Mouse (Mus musculus) liver, embryonic 11.5 days (tissue): ENCODE data around the gene Gm10447. TPM values are rescaled to one million over a fixed set of nuclear protein-coding genes. Genes with fewer than 3 reads are reported as not detected.

Experiments used
- ATAC-seq: fragments of 200-750 bp; cut with Nextera tagmentation; replicated peaks from 2 replicates; pipeline ENCODE4 v1.8.0; 2017; ENCODE audit warnings: moderate number of reproducible peaks, mild to moderate bottlenecking, moderate TSS enrichment, moderate library complexity; ENCODE audit not compliant: low FRiP score
- DNase-seq: peaks from one replicate; pipeline ENCODE4 v3.0.0-alpha.2; 2017; ENCODE audit warnings: low spot score
- H3K27ac ChIP-seq: fragments of 300-500 bp; sonication (generic); 2 replicates; pipeline ENCODE4 v1.5.1; 2014; ENCODE audit warnings: mild to moderate bottlenecking, low read depth, low read length, control low read depth
- H3K27me3 ChIP-seq: fragments of 300-500 bp; sonication (generic); replicated peaks from 2 replicates; pipeline ENCODE4 v1.6.1; 2014; ENCODE audit warnings: low read length, mixed read lengths; ENCODE audit not compliant: control insufficient read depth, insufficient read depth
- H3K36me3 ChIP-seq: fragments of 300-500 bp; sonication (generic); 2 replicates; pipeline ENCODE4 v1.6.1; 2014; ENCODE audit warnings: mild to moderate bottlenecking, low read length, moderate library complexity, mixed read lengths; ENCODE audit not compliant: control insufficient read depth, insufficient read depth
- H3K4me1 ChIP-seq: fragments of 300-500 bp; sonication (generic); replicated peaks from 2 replicates; pipeline ENCODE4 v1.6.1; 2014; ENCODE audit warnings: low read length, mixed read lengths; ENCODE audit not compliant: control insufficient read depth, insufficient read depth
- H3K4me2 ChIP-seq: fragments of 300-500 bp; sonication (generic); 2 replicates; pipeline ENCODE4 v1.6.1; 2014; ENCODE audit warnings: mild to moderate bottlenecking, control low read depth, moderate library complexity
- H3K4me3 ChIP-seq: fragments of 300-500 bp; sonication (generic); 2 replicates; pipeline ENCODE4 v1.5.1; 2014; ENCODE audit warnings: low read depth, low read length, control low read depth
- H3K9ac ChIP-seq: fragments of 300-500 bp; sonication (generic); 2 replicates; pipeline ENCODE4 v1.6.1; 2014; ENCODE audit warnings: low read depth, low read length, control low read depth
- H3K9me3 ChIP-seq: fragments of 300-500 bp; sonication (generic); 2 replicates; pipeline ENCODE4 v1.6.1; 2016; ENCODE audit warnings: low read length, inconsistent platforms, mixed read lengths; ENCODE audit not compliant: control insufficient read depth
- WGBS: fragments of 180-500 bp; shearing (Covaris S2); extraction: QIAGEN DNeasy Blood & Tissue Kit; methylation state at CpG from one replicate; pipeline ENCODE4 v1.1.7; 2014; 5-methylcytosine and 5-hydroxymethylcytosine counted together
- polyA plus RNA-seq: library from polyadenylated mRNA; unstranded; fragments of >200 nt; fragmentation: Nextera tagmentation; extraction: Ambion mirVana; gene quantifications from 2 replicates; pipeline ENCODE4 v1.2.1, GENCODE M21; 2014

Gene Gm10447
- polyA plus RNA-seq, 1 experiment from 2014 or later, result 0.10 TPM

DNA sequence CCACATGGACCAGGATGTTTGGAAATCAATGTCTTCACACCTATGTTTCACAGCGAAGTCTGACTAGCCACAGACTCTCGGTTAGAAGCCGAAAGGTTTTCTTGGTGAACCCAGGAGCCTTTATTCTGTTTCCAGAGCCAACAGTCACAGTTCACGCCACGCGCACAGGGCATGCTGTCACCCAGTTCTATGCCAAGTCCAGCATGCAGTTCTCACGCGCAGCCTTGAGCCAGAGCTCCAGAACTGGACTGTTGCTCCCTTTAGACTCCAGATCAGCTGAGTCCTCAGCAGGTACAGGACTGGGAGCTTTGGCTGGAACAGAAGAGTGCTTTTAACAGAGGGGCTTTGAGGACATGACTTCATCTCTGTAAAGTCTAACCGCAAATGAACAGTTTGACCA is 4.5 kb downstream of the Gm10447 start:
- ATAC-seq, result no peak
- no peak overlapping the region for H3K4me2 ChIP-seq
- H3K4me1 ChIP-seq, result 0 out of 2 replicates have a peak, but pooled peaks cover 2% of the 10 kb centered on the region
- H3K27ac ChIP-seq, result no peak overlapping the region
- no peak overlapping the region for H3K9ac ChIP-seq
- H3K9me3 ChIP-seq, result no peaks in the 10 kb centered on the region
- H3K27me3 ChIP-seq, result peaks cover 9% of the 10 kb centered on the region
- no peak for DNase-seq
- no peaks in the 10 kb centered on the region for H3K36me3 ChIP-seq
- no peak overlapping the region for H3K4me3 ChIP-seq
- WGBS, result 95% methylated on average over 9 of the region's 9 CpGs

DNA sequence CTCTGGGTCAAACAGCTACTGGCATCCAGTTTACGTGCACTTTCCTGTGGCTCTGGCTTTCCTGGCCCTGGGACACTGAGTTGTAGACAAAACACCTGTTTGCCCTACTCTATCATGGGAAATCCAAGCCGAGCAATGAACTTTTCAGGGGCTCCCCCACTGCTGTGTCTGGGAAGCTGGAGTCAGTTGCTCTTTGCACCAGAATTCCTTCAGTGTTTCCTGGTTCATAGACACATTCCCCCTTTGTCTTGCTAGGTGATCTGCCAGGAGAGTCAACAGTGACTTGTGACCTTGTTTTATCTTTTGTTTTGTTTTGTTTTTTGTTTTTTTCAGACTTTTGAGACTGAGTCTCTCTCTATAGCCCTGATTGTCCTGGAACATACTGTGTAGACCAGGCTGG is 5.5 kb downstream of the Gm10447 start:
- no peak for ATAC-seq
- H3K4me3 ChIP-seq, result no peak overlapping the region

DNA sequence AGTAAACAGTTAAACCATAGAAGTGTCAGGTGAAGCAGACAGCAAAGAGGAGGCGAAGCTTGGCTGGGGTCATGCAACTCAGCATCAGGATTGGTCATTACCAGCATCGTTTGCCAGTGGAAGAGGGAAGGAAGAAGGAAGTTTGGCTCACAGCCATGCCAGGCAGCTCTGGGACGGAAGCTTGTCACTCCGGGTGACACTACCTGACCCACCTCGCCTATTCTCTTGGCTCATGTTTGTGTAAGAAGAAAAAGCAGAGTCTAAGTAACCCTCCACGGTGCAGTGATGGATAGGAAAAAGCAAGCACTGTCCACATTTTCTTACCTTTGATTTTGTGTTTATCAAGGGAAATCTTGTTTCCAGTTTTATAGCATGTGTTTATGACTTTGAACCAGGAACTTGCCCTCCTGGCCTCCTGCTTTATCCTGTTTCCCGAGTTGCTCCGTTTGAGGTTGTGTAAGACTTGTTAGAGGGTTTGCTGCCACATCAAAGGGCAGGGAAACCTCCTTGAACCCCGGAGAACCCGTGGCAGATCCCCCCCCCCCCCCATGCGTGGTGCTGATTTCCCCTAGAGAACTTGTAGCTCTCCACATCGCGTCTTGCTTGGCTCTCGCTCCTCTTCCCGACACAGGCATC is 6.7 kb downstream of the Gm10447 start:
- H3K4me1 ChIP-seq, result peaks cover 4% of the 10 kb centered on the region; the same call in 1 of the 2 replicates
- H3K27ac ChIP-seq, result no peak overlapping the region
- H3K36me3 ChIP-seq, result no peaks in the 10 kb centered on the region
- H3K9ac ChIP-seq, result no peak overlapping the region
- WGBS, result 36% methylated on average over 15 of the region's 15 CpGs
- H3K27me3 ChIP-seq, result peaks cover 4% of the 10 kb centered on the region
- no peak overlapping the region for H3K4me2 ChIP-seq
- H3K9me3 ChIP-seq, result no peaks in the 10 kb centered on the region
- ATAC-seq (no peak), DNase-seq (no peak)
- no peak overlapping the region for H3K4me3 ChIP-seq

More for the DNA sequence above, 5.5 kb downstream of the Gm10447 start:
- Histone ChIP-seq H3K4me2 (no peak overlapping the region), H3K36me3 (no peaks in the 10 kb centered on the region), H3K9ac (no peak overlapping the region), H3K9me3 (no peaks in the 10 kb centered on the region), H3K27me3 (peaks cover 4% of the 10 kb centered on the region), H3K27ac (no peak overlapping the region), H3K4me1 (0 out of 2 replicates have a peak, but pooled peaks cover 2% of the 10 kb centered on the region)
- DNase-seq, result no peak
- WGBS, result 66% methylated on average over 2 of the region's 2 CpGs

DNA sequence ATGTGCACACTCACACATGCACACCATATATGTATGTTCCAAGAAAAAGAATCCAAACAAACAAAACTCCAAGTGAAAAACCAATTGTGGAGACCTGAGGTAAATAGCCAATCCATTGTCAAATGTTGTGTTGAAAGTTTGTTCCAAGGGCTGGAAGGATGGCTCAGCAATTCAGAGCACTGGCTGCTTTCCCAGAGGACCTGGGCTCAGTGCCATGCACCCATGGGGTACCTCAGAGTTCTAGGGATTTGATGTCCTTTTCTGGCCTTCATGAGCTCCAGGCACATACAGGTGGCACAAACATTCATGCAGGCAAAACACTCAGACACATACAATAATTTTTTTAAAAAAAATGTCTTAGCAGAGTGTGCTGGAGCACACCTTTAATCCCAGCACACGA is 8.4 kb downstream of the Gm10447 start:
- Histone ChIP-seq H3K36me3 (no peaks in the 10 kb centered on the region), H3K27me3 (peaks cover 4% of the 10 kb centered on the region), H3K4me2 (no peak overlapping the region), H3K4me1 (peaks cover 6% of the 10 kb centered on the region; the same call in 1 of the 2 replicates), H3K27ac (no peak overlapping the region), H3K9me3 (no peaks in the 10 kb centered on the region), H3K9ac (no peak overlapping the region), H3K4me3 (no peak overlapping the region)
- DNase-seq (no peak), ATAC-seq (no peak)
- WGBS, result 71% methylated on average over 1 of the region's 1 CpGs

DNA sequence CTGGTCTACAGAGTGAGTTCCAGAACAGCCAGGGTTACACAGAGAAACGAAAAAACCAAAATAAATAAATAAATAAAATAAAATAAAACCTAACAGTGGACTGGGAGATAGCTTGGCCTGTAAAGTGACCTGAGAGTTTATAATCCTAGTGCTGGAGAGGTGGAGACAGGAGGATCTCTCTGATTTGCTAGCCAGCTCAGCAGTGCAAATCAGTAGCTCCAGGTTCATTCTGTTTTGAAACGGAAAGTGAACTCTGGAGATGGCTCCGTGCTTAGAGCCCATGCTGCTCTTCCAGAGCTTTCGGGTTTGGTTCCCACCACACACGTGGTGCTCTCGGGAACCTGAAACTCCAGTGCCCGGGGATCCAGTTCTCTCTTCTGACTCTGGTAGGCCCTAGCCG is 8.9 kb downstream of the Gm10447 start:
- no peak for ATAC-seq
- Histone ChIP-seq H3K36me3 (no peaks in the 10 kb centered on the region), H3K9me3 (no peaks in the 10 kb centered on the region), H3K4me2 (no peak overlapping the region), H3K4me1 (peaks cover 7% of the 10 kb centered on the region; the same call in 1 of the 2 replicates), H3K4me3 (no peak overlapping the region), H3K9ac (no peak overlapping the region), H3K27ac (no peak overlapping the region), H3K27me3 (peaks cover 4% of the 10 kb centered on the region)
- 90% methylated on average over 8 of the region's 8 CpGs for WGBS
- no peak for DNase-seq

DNA sequence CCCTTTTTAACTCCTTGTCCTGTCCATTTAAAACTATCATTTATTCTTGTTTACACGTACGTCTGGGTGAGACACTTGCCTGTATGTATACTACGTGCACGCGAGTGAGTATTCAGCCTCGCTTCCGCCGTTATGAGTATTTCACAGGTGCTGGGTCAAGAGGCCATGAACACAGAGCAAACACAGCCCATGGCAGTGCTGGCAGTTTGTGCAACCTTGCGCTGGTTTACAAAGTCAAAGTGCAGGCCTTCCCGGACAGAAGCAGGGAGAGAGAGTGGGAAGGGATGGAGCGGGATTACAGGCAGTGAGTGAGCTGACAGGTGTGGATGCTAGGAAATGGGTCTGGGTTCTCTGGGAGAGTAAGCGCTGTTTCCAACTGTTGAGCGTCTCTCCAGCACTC is 10.7 kb downstream of the Gm10447 start:
- WGBS, result 78% methylated on average over 13 of the region's 13 CpGs
- 0 out of 2 replicates have a peak, but pooled peaks have one; percentile 20 for ATAC-seq
- Histone ChIP-seq H3K4me3 (no peak overlapping the region), H3K9ac (no peak overlapping the region), H3K36me3 (no peaks in the 10 kb centered on the region), H3K27me3 (peaks cover 4% of the 10 kb centered on the region), H3K9me3 (no peaks in the 10 kb centered on the region), H3K4me2 (no peak overlapping the region), H3K4me1 (peaks cover 19% of the 10 kb centered on the region), H3K27ac (peak overlapping the region; percentile 17)
- no peak for DNase-seq

DNA sequence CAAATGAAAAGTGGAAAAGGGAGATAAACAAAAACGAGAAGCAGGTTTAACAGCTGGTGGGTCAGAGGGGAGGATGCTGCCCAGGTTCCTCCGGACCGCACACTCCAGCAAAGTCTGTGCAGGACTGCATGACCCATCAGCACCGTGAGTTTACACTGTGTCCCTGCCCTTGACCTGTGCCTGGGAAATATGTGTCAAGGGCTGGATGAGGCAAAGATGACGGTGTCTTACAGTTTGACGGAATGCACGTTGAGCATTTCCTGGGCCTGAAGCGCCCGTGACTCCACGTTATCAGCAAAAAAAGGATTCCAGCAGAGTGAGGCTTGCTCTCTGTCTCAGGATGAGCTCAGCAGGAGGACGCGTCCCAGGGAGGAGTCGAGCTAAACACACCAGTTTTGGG is 11.3 kb downstream of the Gm10447 start:
- 52% methylated on average over 13 of the region's 13 CpGs for WGBS
- Histone ChIP-seq H3K27ac (peak overlapping the region; percentile 16), H3K4me2 (no peak overlapping the region), H3K4me1 (peaks cover 19% of the 10 kb centered on the region), H3K9me3 (no peaks in the 10 kb centered on the region), H3K27me3 (peaks cover 4% of the 10 kb centered on the region), H3K36me3 (no peaks in the 10 kb centered on the region), H3K4me3 (no peak overlapping the region), H3K9ac (no peak overlapping the region)
- DNase-seq (no peak), ATAC-seq (no peak)

DNA sequence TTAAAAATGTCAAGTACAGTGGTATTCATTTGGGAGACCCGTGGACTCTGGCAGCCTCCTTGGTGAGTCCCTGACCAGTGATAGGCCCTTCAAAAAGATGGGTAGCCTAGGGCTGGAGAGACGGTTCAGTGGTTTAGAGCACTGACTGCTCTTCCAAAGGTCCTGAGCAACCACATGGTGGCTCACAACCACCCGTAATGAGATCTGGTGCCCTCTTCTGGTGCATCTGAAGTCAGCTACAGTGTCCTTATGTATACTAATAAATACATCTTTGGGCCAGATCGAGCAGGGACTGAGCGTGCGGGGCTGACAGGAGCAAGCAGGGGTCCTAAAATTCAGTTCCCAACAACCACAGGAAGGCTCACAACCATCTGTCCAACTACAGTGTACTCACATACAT is 13.0 kb downstream of the Gm10447 start:
- 30% methylated on average over 6 of the region's 6 CpGs for WGBS
- Histone ChIP-seq H3K4me3 (no peak overlapping the region), H3K4me2 (no peak overlapping the region), H3K9ac (no peak overlapping the region), H3K36me3 (no peaks in the 10 kb centered on the region), H3K27ac (no peak overlapping the region), H3K9me3 (no peaks in the 10 kb centered on the region), H3K27me3 (no peaks in the 10 kb centered on the region), H3K4me1 (peaks cover 17% of the 10 kb centered on the region)
- ATAC-seq (peak; percentile 59; the same call in 1 of the 2 replicates), DNase-seq (no peak)

DNA sequence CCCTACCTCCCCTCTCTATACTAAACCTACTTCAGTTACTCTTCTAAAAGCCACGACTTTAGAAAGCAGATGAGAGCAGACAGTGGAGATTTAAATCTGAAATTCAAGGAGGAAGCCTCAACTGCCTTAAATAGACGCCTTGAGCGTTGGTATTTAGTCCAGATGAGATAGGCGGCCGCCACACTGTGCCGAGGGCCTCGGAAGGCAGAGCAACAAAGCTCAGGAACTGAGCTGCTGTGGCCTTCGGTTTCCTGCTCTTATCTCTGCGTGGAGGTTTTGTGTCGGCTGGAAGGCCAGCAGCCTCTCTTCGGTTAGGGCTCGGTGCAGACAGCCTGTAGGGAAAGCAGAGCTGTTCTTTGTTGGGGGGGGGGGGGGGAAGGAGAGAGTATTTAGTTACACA is 15.0 kb downstream of the Gm10447 start:
- ATAC-seq, result no peak; the same call in 1 of the 2 replicates
- Histone ChIP-seq H3K4me1 (peaks cover 17% of the 10 kb centered on the region), H3K4me2 (peak overlapping the region; percentile 24), H3K27me3 (no peaks in the 10 kb centered on the region), H3K4me3 (no peak overlapping the region), H3K36me3 (no peaks in the 10 kb centered on the region), H3K9me3 (no peaks in the 10 kb centered on the region), H3K27ac (0 out of 2 replicates have a peak overlapping the region, but pooled peaks have one; percentile 0), H3K9ac (peak overlapping the region; percentile 3; the same call in 1 of the 2 replicates)
- 7% methylated on average over 12 of the region's 12 CpGs for WGBS
- peak; percentile 53 for DNase-seq
